Mouse (Mus musculus): ENCODE results near the gene Gramd4.
"Not testable (repeated sequence)": the region's sequence is repeated elsewhere in the genome, so short reads cannot be mapped to it uniquely, and the experiment has no call there.

GRCm38 (mm10) chr15:86177703-86178251, 120.3 kb downstream of the Gramd4 start:
- not testable (repeated sequence) for TF ChIP-seq CTCF (IDR thresholded peaks at IDR 0.05; ENCODE audit: extremely low read depth, insufficient read length, insufficient replicate concordance, low read depth, low read length); POLR2A (IDR thresholded peaks at IDR 0.05; ENCODE audit: low read depth, low read length)

All from small intestine, adult 2 months (tissue).